Mouse (Mus musculus) spleen, adult 10 weeks (tissue): ENCODE measurements around the gene Ctnna3. TPM values are rescaled to one million over a fixed set of nuclear protein-coding genes. Genes with fewer than 3 reads are reported as not detected.

ENCODE experiments used
- polyA plus RNA-seq: library from polyadenylated mRNA; stranded (reverse); fragments of 350-450 nt; fragmentation: Illumina TruSeq; extraction: RNeasy Lipid Tissue Mini Kit (QIAGEN cat#74804); gene quantifications from one replicate; pipeline ENCODE4 v1.2.3, GENCODE M21; 2015; ENCODE audit warnings: low replicate concordance; ENCODE audit not compliant: insufficient read depth

The Ctnna3 gene
- 0.39 TPM for polyA plus RNA-seq

DNA sequence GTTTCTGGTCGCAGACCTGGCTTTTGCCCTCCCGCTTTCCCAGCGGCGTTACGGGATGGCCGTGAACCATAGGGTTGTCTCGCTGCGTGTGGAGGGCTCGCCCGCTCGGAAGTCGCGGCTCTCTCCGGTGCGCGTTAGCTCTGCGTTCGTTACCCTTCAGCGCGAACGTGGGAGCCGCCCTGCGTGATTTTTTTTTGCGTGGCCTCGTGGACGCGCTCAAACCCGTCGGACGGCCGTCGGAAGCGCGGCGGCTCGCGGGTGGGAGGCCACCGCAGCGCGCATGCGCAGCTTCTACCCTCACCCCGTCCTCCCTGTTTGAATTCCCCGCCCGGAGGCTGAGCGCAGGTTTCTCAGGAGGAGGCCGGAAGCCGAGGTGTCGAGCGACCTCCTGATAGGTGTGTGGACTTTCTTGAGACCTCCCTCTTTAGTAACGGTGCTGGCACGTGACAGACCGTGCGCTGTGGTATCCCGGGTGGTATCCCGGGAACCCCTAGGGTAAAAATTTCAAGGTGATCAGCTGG is at the start of gene Ctnna3:
TSS of gene Ctnna3 (plus strand) at position 314 of the 521 bp plus-strand sequence.

DNA sequence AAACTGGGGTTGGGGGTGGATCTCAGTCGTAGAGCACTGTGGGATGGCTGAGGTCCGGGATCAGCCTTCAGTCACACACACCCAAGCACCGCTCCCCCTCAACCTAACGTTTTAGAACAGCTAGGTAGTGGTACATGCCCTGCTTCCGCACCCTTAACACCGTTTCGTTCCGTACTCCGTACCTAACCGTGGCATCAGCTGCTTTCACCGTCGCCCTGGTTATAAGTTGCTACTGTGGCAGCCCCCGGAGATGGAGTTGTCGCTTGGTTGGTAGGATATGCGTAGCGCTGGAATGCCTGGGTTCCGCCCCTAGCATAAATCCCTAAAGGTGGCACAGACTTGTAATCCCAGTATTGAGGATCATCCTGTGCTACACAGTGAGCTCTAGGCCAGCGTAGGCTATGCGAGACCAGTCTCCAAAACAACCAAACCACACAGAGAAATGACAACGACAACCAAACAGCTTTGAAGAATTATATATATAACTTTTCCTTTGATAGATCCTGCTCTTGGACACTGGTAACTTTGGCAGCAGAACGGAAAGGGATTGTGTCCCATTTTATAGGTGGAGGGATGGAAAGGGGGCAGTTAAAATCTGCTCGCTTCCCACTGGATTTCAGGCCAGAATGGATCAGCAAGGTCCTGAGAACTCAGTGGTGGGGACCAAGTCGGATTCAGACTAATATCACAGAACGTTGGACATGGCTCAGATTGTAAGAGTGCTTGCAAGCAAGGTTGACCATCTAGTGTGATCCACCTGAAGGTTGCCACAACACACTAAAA is 48.2 kb upstream of the Ctnna3 start, which contains the start of gene Sirt1:
TSS of gene Sirt1 (minus strand) at position 207 of the 783 bp plus-strand sequence.

DNA sequence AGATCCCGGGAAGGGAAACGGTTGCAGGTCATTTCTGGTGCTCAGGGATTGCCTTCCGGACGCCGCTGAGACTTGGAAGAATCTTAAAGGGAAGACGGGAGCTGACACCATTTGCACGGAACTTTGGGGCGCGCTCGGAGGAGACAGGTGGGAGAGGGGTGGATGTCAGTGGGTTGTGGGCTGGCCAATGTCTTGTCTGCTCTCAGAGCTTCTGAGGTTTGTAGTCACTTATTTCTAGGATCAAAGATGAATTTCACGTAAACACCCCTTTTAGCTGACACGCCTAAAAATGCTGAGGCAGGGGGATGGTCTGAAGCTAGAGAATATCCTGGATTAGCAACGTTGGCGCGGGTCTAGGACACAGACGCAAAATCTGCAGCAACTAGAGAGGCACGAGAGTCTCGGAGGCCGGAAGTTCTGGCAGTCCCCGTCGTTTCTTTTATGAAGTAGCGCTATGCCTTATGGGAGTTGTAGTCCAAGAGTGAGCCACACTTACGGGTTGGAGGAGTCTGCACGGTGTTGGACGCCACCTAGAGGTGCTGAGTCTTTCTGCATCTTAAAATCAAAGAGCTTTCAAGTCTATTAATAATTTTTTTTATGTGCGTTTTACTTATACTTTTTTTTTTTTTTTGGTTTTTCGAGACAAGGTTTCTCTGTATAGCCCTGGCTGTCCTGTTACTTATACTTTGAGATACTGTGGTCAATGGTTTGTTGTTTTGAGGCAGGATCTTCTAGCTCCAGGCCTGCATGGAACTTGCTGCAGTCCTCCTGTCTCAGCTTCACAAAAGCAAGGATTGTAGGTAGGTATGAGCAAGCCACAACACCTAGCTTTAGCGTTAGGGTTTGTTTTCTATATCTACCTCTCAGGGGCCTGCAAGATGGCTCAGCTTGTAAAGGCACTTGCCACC is 47.3 kb upstream of the Ctnna3 start, which contains the start of gene Dnajc12:
TSS of gene Dnajc12 (plus strand) at position 72 of the 908 bp plus-strand sequence.

GRCm38 (mm10) chr10:63421739-63422735 is 7.9 kb upstream of the Ctnna3 start, which contains the start of gene Gm7075:
TSS of gene Gm7075 (minus strand) at chr10:63421789.

DNA sequence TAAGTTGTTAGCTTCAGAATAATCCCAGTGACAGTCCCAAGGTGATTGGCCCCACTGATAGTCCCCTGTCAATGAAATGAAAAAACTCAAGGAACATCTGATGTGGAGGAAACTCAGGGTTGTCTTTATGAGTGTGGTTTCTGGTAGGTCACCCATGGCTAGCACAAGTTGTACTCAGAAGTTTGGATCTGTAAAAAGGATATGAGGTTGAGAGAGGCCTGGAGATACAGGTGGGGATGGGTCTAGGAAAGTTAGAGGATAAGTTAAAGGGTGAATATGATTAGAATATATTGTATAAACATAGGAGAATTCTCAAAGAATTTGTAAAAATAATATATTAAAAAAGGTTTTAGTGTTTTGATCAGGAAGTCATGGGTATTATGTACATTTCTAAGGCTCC is 497.4 kb downstream of the Ctnna3 start, which contains the start of gene Gm10118:
TSS of gene Gm10118 (minus strand) at position 101 of the 400 bp plus-strand sequence.

GRCm38 (mm10) chr10:64089680-64090460 is 660.0 kb downstream of the Ctnna3 start, which contains the start of gene Lrrtm3:
TSS of gene Lrrtm3 (minus strand) at chr10:64090277.

Other genes with a start within 250 kb of the Ctnna3 start
- not detected for gene Mypn, start 226.1 kb upstream of the Ctnna3 start, polyA plus RNA-seq
- 200 TPM for gene Herc4, start 186.3 kb upstream of the Ctnna3 start, polyA plus RNA-seq
- gene Sirt1, start 48.4 kb upstream of the Ctnna3 start, polyA plus RNA-seq: 46.6 TPM
- 5.1 TPM for gene Dnajc12, start 47.7 kb upstream of the Ctnna3 start, polyA plus RNA-seq
- not detected for gene Gm7075, start 8.3 kb upstream of the Ctnna3 start, polyA plus RNA-seq